Mouse (Mus musculus): ENCODE results near the gene Gm20772. TPM values are rescaled to one million over a fixed set of nuclear protein-coding genes. Genes with fewer than 3 reads are reported as not detected.
"Not testable (repeated sequence)": the region's sequence is repeated elsewhere in the genome, so short reads cannot be mapped to it uniquely, and the experiment has no call there.

The Gm20772 gene
- polyA plus RNA-seq (2012; ENCODE audit: insufficient read depth, low replicate concordance) = not detected in 2 replicates

- not testable (repeated sequence) for H3K36me3 ChIP-seq (replicated peaks; ENCODE audit: low read length); H3K4me1 ChIP-seq; H3K4me3 ChIP-seq (replicated peaks); H3K27me3 ChIP-seq (replicated peaks); H3K9me3 ChIP-seq
These were observed at the start of gene Gm20772, which contains the start of gene Gm20831 for GRCm38 (mm10) chrY:17874441-17874840. Gene Gm20772 (plus strand): TSS chrY:17874741. Gene Gm20831 (plus strand): TSS chrY:17874741.

GRCm38 (mm10) chrY:17846166-17846565 lies 28.4 kb upstream of the Gm20772 start, which contains the start of gene Gm21904:
Gene Gm21904 (minus strand): TSS chrY:17846266.
- H3K9me3 ChIP-seq; H3K27me3 ChIP-seq (replicated peaks); H3K36me3 ChIP-seq (replicated peaks; ENCODE audit: low read length); H3K4me3 ChIP-seq (replicated peaks); H3K4me1 ChIP-seq: not testable (repeated sequence)

Other genes starting within 250 kb of the Gm20772 start
- gene Gm21904, start 28.5 kb upstream of the Gm20772 start, polyA plus RNA-seq (2012; ENCODE audit: insufficient read depth, low replicate concordance) = not detected in 2 replicates
- not detected in 2 replicates for gene Gm20831, start within 50 bp of the Gm20772 start, polyA plus RNA-seq (2012; ENCODE audit: insufficient read depth, low replicate concordance)
- gene Srsy, start 62.6 kb downstream of the Gm20772 start, polyA plus RNA-seq (2012; ENCODE audit: insufficient read depth, low replicate concordance) = not detected in 2 replicates
- not detected in 2 replicates for gene Gm21764, start 187.1 kb downstream of the Gm20772 start, polyA plus RNA-seq (2012; ENCODE audit: insufficient read depth, low replicate concordance)
- gene Ssty1, start 214.4 kb downstream of the Gm20772 start, polyA plus RNA-seq (2012; ENCODE audit: insufficient read depth, low replicate concordance) = not detected in 2 replicates